Mouse (Mus musculus): ENCODE measurements at regions not wholly inside any gene's neighbourhood (a gene's known extent, or its start where the extent isn't known, plus 50 kb on each side); places are given as distances from the start of the nearest gene placed in this dataset.
A peak's percentile ranks its signal among the peaks of the same experiment; 100 is the strongest.

DNA sequence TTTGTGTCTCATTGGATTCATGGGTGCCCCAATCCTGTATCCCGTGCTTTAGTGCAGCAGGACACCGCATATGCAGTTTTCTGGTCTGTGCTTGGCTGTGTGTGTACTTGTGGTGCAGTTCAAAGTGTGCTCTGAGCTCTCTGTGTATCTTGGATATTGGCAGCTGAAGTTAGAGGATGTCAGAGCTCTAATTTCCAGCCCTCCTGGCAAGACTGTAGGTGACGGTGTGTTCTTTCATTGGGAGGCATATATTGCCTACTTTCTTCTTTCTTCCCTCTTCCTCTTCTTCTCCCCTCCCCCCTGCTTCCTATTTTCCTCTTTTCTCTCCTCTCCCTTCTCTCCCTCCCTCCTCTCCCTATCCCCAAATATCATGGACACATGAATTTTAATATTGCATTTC is 92.0 kb upstream of the Eepd1 start:
- H3K36me3 ChIP-seq (ENCODE audit: control insufficient read depth, insufficient read depth, low read length) = no peaks in the 10 kb centered on the region
- 76% methylated on average over 3 of the region's 3 CpGs for WGBS
- no peak overlapping the region for H3K9ac ChIP-seq (ENCODE audit: low read depth, low read length, severe bottlenecking)
- H3K27me3 ChIP-seq (ENCODE audit: control insufficient read depth, insufficient read depth, low read length) = no peaks in the 10 kb centered on the region
- H3K9me3 ChIP-seq (ENCODE audit: control insufficient read depth, low read length) = no peaks in the 10 kb centered on the region
- no peak for DNase-seq (ENCODE audit: low spot score)
- H3K4me1 ChIP-seq (ENCODE audit: control insufficient read depth, insufficient read depth, low read length) = no peaks in the 10 kb centered on the region
- H3K27ac ChIP-seq (replicated peaks; ENCODE audit: low read depth, low read length) = no peak overlapping the region
- H3K4me3 ChIP-seq (replicated peaks; ENCODE audit: low read length) = no peak overlapping the region
- ATAC-seq (ENCODE audit: low FRiP score, low read depth) = no peak
- no peak for TF ChIP-seq POLR2A (IDR thresholded peaks at IDR 0.05; ENCODE audit: borderline replicate concordance, extremely low read depth, insufficient read depth, insufficient read length)
- no peak overlapping the region for H3K4me2 ChIP-seq (replicated peaks; ENCODE audit: low read depth, low read length, severe bottlenecking)

GRCm38 (mm10) chr9:25400647-25401335 is 80.6 kb upstream of the Eepd1 start:
- Histone ChIP-seq H3K4me2 (replicated peaks; ENCODE audit: low read depth, low read length, severe bottlenecking) (no peak overlapping the region), H3K36me3 (ENCODE audit: control insufficient read depth, insufficient read depth, low read length) (no peaks in the 10 kb centered on the region), H3K4me1 (ENCODE audit: control insufficient read depth, insufficient read depth, low read length) (no peaks in the 10 kb centered on the region), H3K9me3 (ENCODE audit: control insufficient read depth, low read length) (no peaks in the 10 kb centered on the region), H3K27ac (replicated peaks; ENCODE audit: low read depth, low read length) (no peak overlapping the region), H3K27me3 (ENCODE audit: control insufficient read depth, insufficient read depth, low read length) (no peaks in the 10 kb centered on the region), H3K9ac (ENCODE audit: low read depth, low read length, severe bottlenecking) (no peak overlapping the region), H3K4me3 (replicated peaks; ENCODE audit: low read length) (no peak overlapping the region)
- WGBS = 28% methylated on average over 9 of the region's 9 CpGs
- peak; percentile 25 for DNase-seq (ENCODE audit: low spot score)
- ATAC-seq (ENCODE audit: low FRiP score, low read depth) = peak; percentile 79
- TF ChIP-seq POLR2A (IDR thresholded peaks at IDR 0.05; ENCODE audit: borderline replicate concordance, extremely low read depth, insufficient read depth, insufficient read length) = no peak

DNA sequence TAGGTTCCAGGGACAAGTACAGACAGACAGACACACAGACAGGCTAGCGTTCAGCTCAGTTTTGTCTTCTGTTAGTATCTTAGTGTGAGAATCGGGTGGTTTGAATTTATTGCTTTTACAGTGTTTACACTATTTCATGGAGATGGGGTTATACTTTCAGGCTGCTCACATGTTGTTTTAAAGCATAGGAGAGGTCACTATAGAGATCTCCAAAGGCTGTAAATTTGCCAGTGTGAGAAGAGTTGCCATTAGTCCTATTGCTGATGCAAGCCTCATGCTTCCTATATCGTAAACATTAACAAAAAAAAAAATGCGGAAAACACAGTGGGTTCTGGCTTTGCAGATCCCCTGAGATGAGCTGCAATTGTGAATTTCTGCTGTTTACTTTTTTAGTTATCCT is 75.5 kb upstream of the Eepd1 start:
- H3K9me3 ChIP-seq (ENCODE audit: control insufficient read depth, low read length) = no peaks in the 10 kb centered on the region
- H3K36me3 ChIP-seq (ENCODE audit: control insufficient read depth, insufficient read depth, low read length) = no peaks in the 10 kb centered on the region
- ATAC-seq (ENCODE audit: low FRiP score, low read depth) = no peak
- TF ChIP-seq POLR2A (IDR thresholded peaks at IDR 0.05; ENCODE audit: borderline replicate concordance, extremely low read depth, insufficient read depth, insufficient read length) = no peak
- H3K27ac ChIP-seq (replicated peaks; ENCODE audit: low read depth, low read length) = no peak overlapping the region
- H3K9ac ChIP-seq (ENCODE audit: low read depth, low read length, severe bottlenecking) = no peak overlapping the region
- 85% methylated on average over 4 of the region's 4 CpGs for WGBS
- DNase-seq (ENCODE audit: low spot score) = no peak
- H3K4me1 ChIP-seq (ENCODE audit: control insufficient read depth, insufficient read depth, low read length) = no peaks in the 10 kb centered on the region
- H3K27me3 ChIP-seq (ENCODE audit: control insufficient read depth, insufficient read depth, low read length) = no peaks in the 10 kb centered on the region
- no peak overlapping the region for H3K4me2 ChIP-seq (replicated peaks; ENCODE audit: low read depth, low read length, severe bottlenecking)
- no peak overlapping the region for H3K4me3 ChIP-seq (replicated peaks; ENCODE audit: low read length)

GRCm38 (mm10) chr9:25408518-25408917 is 72.8 kb upstream of the Eepd1 start:
- Histone ChIP-seq H3K36me3 (ENCODE audit: control insufficient read depth, insufficient read depth, low read length) (no peaks in the 10 kb centered on the region), H3K4me2 (replicated peaks; ENCODE audit: low read depth, low read length, severe bottlenecking) (no peak overlapping the region), H3K4me3 (replicated peaks; ENCODE audit: low read length) (no peak overlapping the region), H3K9me3 (ENCODE audit: control insufficient read depth, low read length) (no peaks in the 10 kb centered on the region), H3K9ac (ENCODE audit: low read depth, low read length, severe bottlenecking) (no peak overlapping the region), H3K27ac (replicated peaks; ENCODE audit: low read depth, low read length) (no peak overlapping the region), H3K27me3 (ENCODE audit: control insufficient read depth, insufficient read depth, low read length) (no peaks in the 10 kb centered on the region), H3K4me1 (ENCODE audit: control insufficient read depth, insufficient read depth, low read length) (no peaks in the 10 kb centered on the region)
- no peak for ATAC-seq (ENCODE audit: low FRiP score, low read depth)
- 87% methylated on average over 3 of the region's 3 CpGs for WGBS
- no peak for DNase-seq (ENCODE audit: low spot score)
- TF ChIP-seq POLR2A (IDR thresholded peaks at IDR 0.05; ENCODE audit: borderline replicate concordance, extremely low read depth, insufficient read depth, insufficient read length) = no peak

DNA sequence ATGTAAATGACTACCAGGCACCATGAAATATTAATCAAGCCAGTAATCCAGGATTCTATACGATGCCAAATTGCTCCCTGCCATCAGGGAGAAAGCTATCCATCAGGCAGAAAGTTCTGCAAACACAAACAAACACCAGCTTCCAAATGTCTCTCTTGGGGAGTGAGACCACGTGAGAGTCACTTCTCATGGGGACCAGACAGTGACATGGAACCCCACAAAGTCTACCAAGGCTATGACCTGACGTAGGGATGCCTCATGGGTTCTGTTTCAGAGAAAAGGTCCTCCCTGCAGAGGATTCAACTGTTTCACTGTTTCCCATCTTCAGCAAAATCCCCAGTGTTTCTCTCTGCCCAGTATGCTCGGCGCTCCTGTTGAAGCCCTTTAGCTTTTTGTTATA is 71.6 kb upstream of the Eepd1 start:
- H3K27ac ChIP-seq (replicated peaks; ENCODE audit: low read depth, low read length) = no peak overlapping the region
- no peaks in the 10 kb centered on the region for H3K36me3 ChIP-seq (ENCODE audit: control insufficient read depth, insufficient read depth, low read length)
- H3K9ac ChIP-seq (ENCODE audit: low read depth, low read length, severe bottlenecking) = no peak overlapping the region
- H3K4me3 ChIP-seq (replicated peaks; ENCODE audit: low read length) = no peak overlapping the region
- ATAC-seq (ENCODE audit: low FRiP score, low read depth) = no peak
- H3K9me3 ChIP-seq (ENCODE audit: control insufficient read depth, low read length) = no peaks in the 10 kb centered on the region
- WGBS = 72% methylated on average over 5 of the region's 5 CpGs
- no peaks in the 10 kb centered on the region for H3K4me1 ChIP-seq (ENCODE audit: control insufficient read depth, insufficient read depth, low read length)
- no peak for TF ChIP-seq POLR2A (IDR thresholded peaks at IDR 0.05; ENCODE audit: borderline replicate concordance, extremely low read depth, insufficient read depth, insufficient read length)
- no peak for DNase-seq (ENCODE audit: low spot score)
- H3K27me3 ChIP-seq (ENCODE audit: control insufficient read depth, insufficient read depth, low read length) = no peaks in the 10 kb centered on the region
- H3K4me2 ChIP-seq (replicated peaks; ENCODE audit: low read depth, low read length, severe bottlenecking) = no peak overlapping the region

All from limb, embryonic 14.5 days (tissue).